Comparison of ENCODE assay signal across 8 mouse cellular contexts in genomic region chr9:44305466-44306079, GRCm38 (mm10). TPM values are rescaled to one million over a fixed set of nuclear protein-coding genes. Genes with fewer than 3 reads are reported as not detected.
DNase-seq lines count a peak whose midpoint lies in the region; ATAC-seq lines count a peak whose summit lies in the region.

Gene Hinfp, minus strand, starts transcription at chr9:44305671.

- intact Hi-C loops in gastrocnemius, postnatal 14 days (cut with DNase I; ENCODE audit: low total_unique reads): no loop called here
- intact Hi-C loops in left cerebral cortex, postnatal 10 days (cut with DNase I): no loop called here

- peak; percentile 99 for DNase-seq in adrenal gland, adult (ENCODE audit: inconsistent age in 2 of 2, low spot score in 1 of 2)
- DNase-seq in embryo, embryonic 10.5 days (ENCODE audit: low spot score): peak; percentile 99
- DNase-seq in gastrocnemius, postnatal 14 days: peak; percentile 99
- peak; percentile 99 for DNase-seq in left cerebral cortex, postnatal 10 days (ENCODE audit: extremely low spot score in 1 of 2, low spot score in 2 of 2)
- DNase-seq in right cerebral cortex, postnatal 25 days: peak; percentile 98
- peak; percentile 98 to 99 for DNase-seq in urinary bladder, postnatal 4 days (ENCODE audit: low spot score in 2 of 2)

- ATAC-seq in inflammation-experienced regulatory T-cells, adult 6 months: peak; percentile 98
- ATAC-seq in megakaryocyte-erythroid progenitor cell, adult 5-6 weeks (replicated peaks; ENCODE audit: low FRiP score, low TSS enrichment, poor library complexity, severe bottlenecking): peak; percentile 100

RNA-seq across cellular contexts. Expression of gene Hinfp, which starts in this region (rescaled TPM):
- 1 to 10 TPM; 5.8 to 6.0 TPM for total RNA-seq in gastrocnemius, postnatal 14 days (2021)
- polyA plus RNA-seq in inflammation-experienced regulatory T-cells, adult 6 months (2017; shearing (Covaris generic)): 10 to 100 TPM; 16.2 to 24.6 (median 18.9) TPM
- total RNA-seq in left cerebral cortex, postnatal 10 days (2021): 10 to 100 TPM; 27.1 to 28.3 TPM
- total RNA-seq in megakaryocyte-erythroid progenitor cell, adult 5-6 weeks (2014; fragmentation: Nextera tagmentation): 25.3 and 43.7 TPM in 2 replicates
- total RNA-seq in megakaryocyte-erythroid progenitor cell, adult 5-6 weeks (2017): 11.3 and 16.2 TPM in 2 replicates

Comparison
In these comparisons a context has a peak if more than half of its experiments do, and no peak if none do; other contexts are left out.
1. Peak in every context shown above with its lines: DNase-seq and ATAC-seq.